Mouse (Mus musculus): Measurements from ENCODE around the gene Nkap.
A peak's percentile ranks its signal among the peaks of the same experiment; 100 is the strongest.
"Not testable (repeated sequence)": the region's sequence is repeated elsewhere in the genome, so short reads cannot be mapped to it uniquely, and the experiment has no call there.

Nkap gene

GRCm38 (mm10) chrX:37126671-37127358, at the start of gene Nkap:
Gene Nkap, plus strand, starts transcription at chrX:37126795.
- DNase-seq (ENCODE audit: low read depth, low spot score), result peak; percentile 89

GRCm38 (mm10) chrX:37080345-37080744, 46.2 kb upstream of the Nkap start:
- DNase-seq (ENCODE audit: low read depth, low spot score), result not testable (repeated sequence)

DNA sequence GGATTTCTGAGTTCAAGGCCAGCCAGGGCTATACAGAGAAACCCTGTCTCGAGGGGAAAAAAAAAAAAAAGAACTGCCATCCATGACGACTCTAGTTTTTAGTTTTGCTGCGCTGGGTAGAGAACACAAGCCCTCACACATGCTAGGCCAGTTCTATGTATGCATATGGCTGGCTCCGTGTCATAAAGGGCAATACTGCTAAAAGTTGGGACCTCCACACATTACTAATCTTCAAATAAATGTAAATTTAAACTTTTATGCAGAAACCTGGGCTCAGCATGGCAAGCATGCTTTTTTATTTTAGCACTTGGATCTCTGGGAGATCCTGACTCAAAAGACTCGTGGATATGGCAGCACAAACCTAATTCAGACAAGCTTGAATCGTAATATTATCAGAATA, 45.4 kb upstream of the Nkap start:
- no peak for DNase-seq (ENCODE audit: low read depth, low spot score)

DNA sequence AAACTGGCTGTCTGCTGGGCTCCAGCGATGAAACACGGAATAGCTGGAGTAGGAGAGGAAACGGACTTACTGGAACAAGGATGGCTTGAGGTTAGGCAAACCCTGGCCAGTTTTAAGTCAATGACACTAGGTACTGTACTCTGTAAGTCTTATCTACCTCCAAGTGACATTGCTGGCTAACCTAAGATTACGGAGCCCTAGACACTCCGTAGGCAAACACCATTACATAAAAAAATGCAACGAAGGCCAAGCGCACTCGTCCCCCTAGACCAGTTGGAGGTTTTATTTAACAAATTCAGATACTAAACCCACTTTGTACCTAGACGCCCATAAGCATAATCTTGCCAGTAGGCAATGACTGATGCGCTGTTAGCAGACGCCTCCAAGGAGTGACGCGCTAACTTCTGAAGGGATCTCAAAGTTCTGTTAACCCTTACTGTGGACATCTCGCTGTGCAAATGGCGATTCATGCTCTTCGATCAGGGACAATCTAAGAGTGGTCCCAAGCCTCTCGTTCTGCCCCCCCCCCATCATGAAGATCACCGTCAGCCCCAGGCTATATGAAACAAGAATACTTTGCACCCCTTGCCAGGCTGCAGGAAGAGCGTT, 42.2 kb upstream of the Nkap start:
- peak; percentile 17 for DNase-seq (ENCODE audit: low read depth, low spot score)

- DNase-seq (ENCODE audit: low read depth, low spot score), result peak; percentile 92
These were observed 41.5 kb upstream of the Nkap start, which contains the start of gene Rpl39 for GRCm38 (mm10) chrX:37084927-37085660. Gene Rpl39, minus strand, starts transcription at chrX:37085402.

DNA sequence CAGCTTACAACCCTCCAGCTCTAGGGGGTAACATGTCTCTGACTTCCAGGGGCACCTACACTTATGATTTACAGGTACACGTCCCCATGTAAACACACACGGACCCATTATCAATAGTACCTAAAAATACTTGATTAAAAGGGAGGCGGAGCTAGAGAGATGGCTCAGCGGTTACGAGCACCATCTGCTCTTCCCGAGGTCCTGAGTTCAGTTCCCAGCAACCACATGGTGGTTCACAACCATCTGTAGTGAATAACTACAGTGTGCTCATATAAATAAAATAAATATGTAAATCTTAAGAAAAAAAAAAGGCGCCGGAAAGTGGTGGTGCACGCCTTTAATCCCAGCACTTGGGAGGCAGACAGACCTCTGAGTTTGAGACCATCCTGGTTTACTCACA, 40.9 kb upstream of the Nkap start:
- DNase-seq (ENCODE audit: low read depth, low spot score), result no peak

GRCm38 (mm10) chrX:37088778-37089177, 37.8 kb upstream of the Nkap start:
- DNase-seq (ENCODE audit: low read depth, low spot score), result peak; percentile 41

GRCm38 (mm10) chrX:37091457-37091856, 35.1 kb upstream of the Nkap start:
- no peak for DNase-seq (ENCODE audit: low read depth, low spot score)

DNA sequence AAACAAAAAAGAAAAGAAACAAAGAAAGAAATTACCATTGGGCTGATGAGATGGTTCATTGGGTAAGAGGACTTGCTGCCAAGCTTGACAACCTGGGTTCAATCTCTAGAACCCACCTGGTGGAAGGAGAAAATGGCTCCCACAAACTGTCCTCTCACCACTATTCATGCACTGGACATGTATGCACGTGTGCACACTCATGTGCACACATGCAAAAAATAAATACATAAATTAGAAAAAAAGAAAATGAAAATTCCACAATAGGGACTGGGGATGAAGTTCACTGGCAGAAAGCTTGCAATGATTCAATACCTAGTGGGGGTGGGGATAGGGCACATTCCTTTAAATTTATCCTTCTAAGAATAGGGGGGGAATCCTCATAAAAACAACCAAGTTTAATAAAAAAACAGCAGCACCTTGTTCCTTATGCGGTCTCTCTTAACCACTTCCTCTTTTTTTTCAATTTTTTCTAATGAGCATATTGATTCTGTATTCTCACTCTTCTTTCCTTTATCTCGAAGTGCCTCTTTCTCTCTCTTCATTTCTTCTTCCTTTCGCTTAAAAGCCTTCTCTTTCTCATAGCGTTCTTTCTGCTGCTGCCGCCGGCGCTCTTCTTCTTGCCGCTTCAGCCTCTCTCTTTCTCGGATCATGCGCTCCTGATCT, 31.4 kb upstream of the Nkap start:
- peak; percentile 54 for DNase-seq (ENCODE audit: low read depth, low spot score)

DNA sequence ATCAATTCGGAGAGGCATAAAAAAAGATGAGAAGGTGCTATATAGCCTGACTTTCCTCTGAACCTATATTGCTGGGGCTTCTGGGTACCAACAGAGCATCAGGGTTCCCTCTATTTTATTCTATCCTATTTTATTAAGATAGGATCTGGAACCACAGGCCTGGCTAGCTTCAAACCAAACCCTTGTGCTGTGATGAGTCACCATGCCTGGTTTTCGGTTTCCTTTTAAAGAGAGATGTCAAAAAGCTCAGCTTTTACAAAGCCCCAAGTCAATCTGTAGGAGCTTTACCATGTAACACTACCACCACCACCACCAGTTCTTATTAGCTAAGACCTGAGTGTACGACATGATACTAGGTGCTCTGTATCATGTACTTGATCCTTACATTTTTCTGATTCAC, 27.9 kb upstream of the Nkap start:
- DNase-seq (ENCODE audit: low read depth, low spot score), result no peak

GRCm38 (mm10) chrX:37103826-37104225, 22.8 kb upstream of the Nkap start:
- DNase-seq (ENCODE audit: low read depth, low spot score), result no peak

GRCm38 (mm10) chrX:37109526-37110192, 16.9 kb upstream of the Nkap start:
- DNase-seq (ENCODE audit: low read depth, low spot score), result no peak

DNA sequence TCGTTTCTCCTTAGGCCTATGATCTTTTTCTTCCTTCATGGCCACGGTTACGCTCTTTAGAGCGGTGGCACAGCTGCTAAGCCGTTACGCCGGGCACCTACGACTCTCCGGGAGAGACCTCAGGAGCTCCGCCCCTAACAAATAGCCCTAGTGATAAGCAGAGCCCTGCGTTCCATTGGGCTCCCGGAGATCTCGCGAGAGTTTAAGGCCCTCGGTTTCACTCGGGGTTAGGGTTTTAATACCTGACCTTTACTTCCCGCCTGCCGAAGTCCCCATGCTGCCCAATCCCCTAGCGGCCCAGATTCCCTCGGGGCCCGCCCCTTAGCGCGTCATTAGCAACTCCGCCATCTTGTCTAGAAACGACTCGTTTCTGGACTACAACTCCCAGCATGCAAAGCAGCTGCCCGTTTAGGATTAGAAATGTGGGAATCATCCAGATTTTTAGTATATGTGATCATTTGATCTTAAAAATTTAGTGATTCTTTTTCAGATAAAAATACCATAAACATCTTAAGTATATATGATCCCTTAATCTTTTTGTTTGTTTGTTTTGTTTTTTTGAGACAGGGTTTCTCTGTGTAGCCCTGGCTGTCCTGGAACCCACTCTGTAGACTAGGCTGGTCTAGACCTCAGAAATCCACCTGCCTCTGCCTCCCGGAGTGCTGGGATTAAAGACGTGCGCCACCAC, 16.3 kb upstream of the Nkap start, which contains the start of gene Upf3b:
Upf3b (minus strand) TSS at position 130 of the 688 bp plus-strand sequence.
- peak; percentile 95 for DNase-seq (ENCODE audit: low read depth, low spot score)

DNA sequence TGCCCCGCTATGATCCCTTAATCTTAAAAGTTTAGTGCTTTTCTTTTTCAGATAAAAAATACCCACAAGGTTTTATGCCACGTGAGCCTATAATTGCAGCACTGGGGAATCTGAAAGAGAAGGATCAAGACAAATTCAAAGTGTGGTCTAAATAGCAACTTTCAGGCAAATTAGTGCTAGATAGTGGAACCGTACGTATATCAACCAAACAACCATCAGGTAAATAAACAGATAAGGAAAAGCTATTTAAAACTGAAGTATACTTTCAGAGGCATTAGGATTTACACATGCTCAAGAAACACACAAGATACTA, 15.8 kb upstream of the Nkap start:
- no peak for DNase-seq (ENCODE audit: low read depth, low spot score)

DNA sequence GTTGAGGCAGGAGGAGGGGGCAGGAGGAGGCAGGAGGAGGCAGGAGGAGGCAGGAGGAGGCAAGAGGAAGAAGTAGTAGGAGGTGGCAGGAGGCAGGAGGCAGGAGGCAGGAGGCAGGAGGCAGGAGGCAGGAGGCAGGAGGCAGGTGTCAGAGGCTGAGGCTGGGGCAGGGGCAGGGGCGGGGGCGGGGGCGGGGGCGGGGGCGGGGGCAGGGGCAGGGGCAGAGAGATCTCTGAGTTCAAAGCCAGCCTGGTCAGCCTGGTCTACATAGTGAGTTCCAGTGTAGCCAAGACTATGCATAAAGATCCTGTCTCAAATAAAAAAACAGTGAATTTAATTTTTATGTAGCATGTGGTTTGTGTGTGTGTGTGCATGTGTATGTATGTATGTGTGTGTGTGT, 9.5 kb upstream of the Nkap start:
- no peak for DNase-seq (ENCODE audit: low read depth, low spot score)

DNA sequence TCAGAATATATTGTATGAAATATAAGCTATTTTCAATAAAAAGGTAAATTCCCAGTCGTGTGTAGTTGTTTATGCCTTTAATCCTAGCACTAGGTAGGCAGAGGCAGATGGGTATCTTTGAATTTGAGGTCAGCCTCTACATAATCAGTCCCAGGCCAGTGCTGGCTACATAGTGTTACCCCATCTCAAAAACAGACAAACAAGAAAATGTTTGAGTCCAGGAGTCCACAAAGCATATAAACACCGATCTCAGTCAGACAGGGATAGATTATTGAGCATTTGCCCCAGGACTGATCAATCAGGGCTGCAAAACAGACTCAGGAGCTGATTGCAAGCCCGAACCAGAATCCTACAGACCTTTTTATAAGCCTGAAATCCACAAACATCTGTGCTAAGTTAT, 7.0 kb upstream of the Nkap start:
- DNase-seq (ENCODE audit: low read depth, low spot score), result no peak

DNA sequence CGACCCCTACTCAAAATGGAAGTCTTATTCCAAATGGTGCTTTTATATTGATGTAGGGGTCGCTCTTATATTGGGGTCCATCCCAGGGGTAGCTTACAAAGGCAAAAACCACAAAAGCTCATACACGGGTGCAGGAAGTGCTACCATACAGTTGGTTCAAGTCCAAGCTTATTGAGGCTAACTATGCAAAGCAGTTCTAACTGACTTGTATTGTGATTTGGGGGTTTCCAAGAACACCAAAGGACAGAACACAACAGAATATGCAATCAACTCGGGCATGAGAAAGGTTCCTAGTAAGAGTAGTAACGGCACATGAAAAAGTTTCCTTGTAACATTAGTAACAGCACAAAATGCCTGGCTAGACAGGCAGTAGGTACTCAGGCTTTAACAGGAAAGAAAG, 6.4 kb upstream of the Nkap start:
- peak; percentile 57 for DNase-seq (ENCODE audit: low read depth, low spot score)

DNA sequence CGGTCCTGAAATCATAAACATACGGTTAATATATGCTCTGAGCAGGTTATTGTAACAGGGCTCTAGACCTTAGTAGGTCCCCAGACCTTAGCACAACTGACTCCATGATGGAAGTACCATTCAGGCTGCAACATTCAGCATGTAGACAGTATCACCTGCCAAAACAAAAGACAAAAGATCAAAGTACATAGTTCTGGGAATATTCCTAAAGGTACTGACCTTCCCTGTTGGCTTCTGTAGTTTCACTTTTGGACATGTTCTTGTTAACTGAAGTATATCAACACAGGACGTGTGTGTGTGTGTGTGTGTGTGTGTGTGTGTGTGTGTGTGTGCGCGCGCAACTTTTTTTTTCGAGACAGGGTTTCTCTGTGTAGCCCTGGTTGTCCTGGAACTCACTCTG, 1.1 kb upstream of the Nkap start:
- DNase-seq (ENCODE audit: low read depth, low spot score), result peak; percentile 61

- no peak for DNase-seq (ENCODE audit: low read depth, low spot score)
These were observed 15.1 kb downstream of the Nkap start for GRCm38 (mm10) chrX:37141732-37142131.

DNA sequence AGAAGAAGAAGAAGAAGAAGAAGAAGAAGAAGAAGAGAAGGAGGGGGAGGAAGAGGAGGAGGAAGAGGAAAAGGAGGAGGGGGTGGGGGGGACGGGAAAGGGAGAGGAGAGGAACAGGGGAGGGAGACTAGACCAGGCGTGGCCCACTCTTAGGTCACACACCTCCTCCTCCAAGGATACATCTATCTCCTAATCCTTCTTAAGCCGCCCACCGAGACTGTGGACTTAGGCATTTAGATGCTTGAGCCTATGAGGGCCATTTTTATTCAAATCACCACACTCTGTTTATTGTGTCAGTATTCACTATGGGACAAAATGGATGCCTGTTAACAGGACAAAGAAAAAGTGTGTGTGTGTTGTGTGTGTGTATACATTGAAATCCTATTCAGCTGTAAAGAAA, 17.9 kb downstream of the Nkap start:
- not testable (repeated sequence) for DNase-seq (ENCODE audit: low read depth, low spot score)

DNA sequence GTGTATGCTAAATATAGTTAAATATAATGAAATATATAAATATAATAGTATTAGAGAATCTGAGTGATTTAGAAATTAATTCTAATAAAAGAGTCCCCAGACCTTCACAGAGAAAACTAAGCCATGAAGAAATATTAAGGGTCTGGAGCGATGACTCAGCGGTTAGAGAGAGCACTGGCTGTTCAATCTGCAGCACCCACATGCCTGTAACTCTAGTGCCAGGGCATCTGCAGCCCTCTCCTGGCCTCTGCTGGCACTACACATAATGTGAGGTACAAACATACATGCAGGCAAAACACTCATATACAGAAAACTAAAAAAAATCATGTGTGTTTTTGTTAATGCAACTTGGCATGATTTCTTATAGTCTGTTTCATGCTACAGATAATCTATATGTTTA, 18.4 kb downstream of the Nkap start:
- DNase-seq (ENCODE audit: low read depth, low spot score), result peak; percentile 54

All from A20 (cell line).